Mouse (Mus musculus) midbrain, embryonic 12.5 days (tissue): ENCODE data around the gene Mipol1. TPM values are rescaled to one million over a fixed set of nuclear protein-coding genes. Genes with fewer than 3 reads are reported as not detected.
A peak's percentile ranks its signal among the peaks of the same experiment; 100 is the strongest.

ENCODE experiments used
- ATAC-seq: fragments of 200-750 bp; cut with Nextera tagmentation; 2 replicates; pipeline ENCODE4 v1.8.0; 2017; ENCODE audit warnings: low read depth, moderate TSS enrichment, moderate library complexity; ENCODE audit not compliant: low FRiP score
- H3K27ac ChIP-seq: fragments of 300-500 bp; sonication (generic); replicated peaks from 2 replicates; pipeline ENCODE4 v1.5.1; 2016; ENCODE audit warnings: mild to moderate bottlenecking
- H3K27me3 ChIP-seq: fragments of 300-500 bp; sonication (generic); 2 replicates; pipeline ENCODE4 v1.6.1; 2016; ENCODE audit warnings: mild to moderate bottlenecking
- H3K36me3 ChIP-seq: fragments of 300-500 bp; sonication (generic); 2 replicates; pipeline ENCODE4 v1.6.1; 2016
- H3K4me1 ChIP-seq: fragments of 300-500 bp; sonication (generic); 2 replicates; pipeline ENCODE4 v1.6.1; 2016
- H3K4me2 ChIP-seq: fragments of 300-500 bp; sonication (generic); replicated peaks from 2 replicates; pipeline ENCODE4 v1.6.1; 2016; ENCODE audit warnings: mild to moderate bottlenecking, moderate library complexity
- H3K4me3 ChIP-seq: fragments of 300-500 bp; sonication (generic); 2 replicates; pipeline ENCODE4 v1.5.1; 2016; ENCODE audit warnings: mild to moderate bottlenecking
- H3K9ac ChIP-seq: fragments of 300-500 bp; sonication (generic); replicated peaks from 2 replicates; pipeline ENCODE4 v1.6.1; 2016; ENCODE audit warnings: mild to moderate bottlenecking, moderate library complexity
- H3K9me3 ChIP-seq: fragments of 300-500 bp; sonication (generic); 2 replicates; pipeline ENCODE4 v1.6.1; 2016; ENCODE audit warnings: mild to moderate bottlenecking
- WGBS: fragments of 180-500 bp; shearing (Covaris S2); methylation state at CpG from one replicate; pipeline ENCODE4 v1.1.7; 2016; 5-methylcytosine and 5-hydroxymethylcytosine counted together
- polyA plus RNA-seq: library from polyadenylated mRNA; unstranded; fragments of >200 nt; fragmentation: Nextera tagmentation; extraction: Ambion mirVana; gene quantifications from 2 replicates; pipeline ENCODE4 v1.2.1, GENCODE M21; 2016

The Mipol1 gene
- polyA plus RNA-seq, 1 experiment from 2014 or later: 7.9 TPM

- peak overlapping the region; percentile 9; the same call in 1 of the 2 replicates for H3K4me2 ChIP-seq
- 3% methylated on average over 11 of the region's 11 CpGs for WGBS
- H3K27me3 ChIP-seq: peaks cover 82% of the 10 kb centered on the region
- ATAC-seq: no peak
- no peak overlapping the region for H3K4me3 ChIP-seq
- H3K36me3 ChIP-seq: no peaks in the 10 kb centered on the region
- H3K27ac ChIP-seq: no peak overlapping the region
- H3K9ac ChIP-seq: no peak overlapping the region
- no peaks in the 10 kb centered on the region for H3K9me3 ChIP-seq
- H3K4me1 ChIP-seq: peaks cover 27% of the 10 kb centered on the region
Observed at GRCm38 (mm10) chr12:57536909-57537670, 306.9 kb downstream of the Mipol1 start.

GRCm38 (mm10) chr12:57537791-57538587 is 307.8 kb downstream of the Mipol1 start:
- ATAC-seq: no peak
- Histone ChIP-seq H3K4me3 (peak overlapping the region; percentile 33), H3K27ac (peak overlapping the region; percentile 78; the same call in 1 of the 2 replicates), H3K36me3 (no peaks in the 10 kb centered on the region), H3K9me3 (no peaks in the 10 kb centered on the region), H3K4me1 (peaks cover 33% of the 10 kb centered on the region), H3K27me3 (peaks cover 82% of the 10 kb centered on the region), H3K9ac (peak overlapping the region; percentile 31), H3K4me2 (peak overlapping the region; percentile 51)
- WGBS: 1% methylated on average over 21 of the region's 21 CpGs

GRCm38 (mm10) chr12:57538588-57539550 is 308.6 kb downstream of the Mipol1 start:
- Histone ChIP-seq H3K36me3 (no peaks in the 10 kb centered on the region), H3K27ac (peak overlapping the region; percentile 78), H3K4me2 (peak overlapping the region; percentile 51), H3K27me3 (peaks cover 81% of the 10 kb centered on the region), H3K9ac (peak overlapping the region; percentile 31), H3K4me3 (peak overlapping the region; percentile 33), H3K4me1 (peaks cover 36% of the 10 kb centered on the region), H3K9me3 (no peaks in the 10 kb centered on the region)
- ATAC-seq: peak; percentile 24; the same call in 1 of the 2 replicates
- under 1% methylated on average over 61 of the region's 63 CpGs for WGBS

GRCm38 (mm10) chr12:57539551-57539985 is 309.3 kb downstream of the Mipol1 start:
- WGBS: 1% methylated on average over 10 of the region's 10 CpGs
- peak overlapping the region; percentile 78 for H3K27ac ChIP-seq
- no peak for ATAC-seq
- peaks cover 79% of the 10 kb centered on the region for H3K27me3 ChIP-seq
- no peaks in the 10 kb centered on the region for H3K9me3 ChIP-seq
- H3K9ac ChIP-seq: peak overlapping the region; percentile 31; the same call in 1 of the 2 replicates
- peaks cover 32% of the 10 kb centered on the region for H3K4me1 ChIP-seq
- peak overlapping the region; percentile 33 for H3K4me3 ChIP-seq
- H3K4me2 ChIP-seq: peak overlapping the region; percentile 51
- H3K36me3 ChIP-seq: no peaks in the 10 kb centered on the region

DNA sequence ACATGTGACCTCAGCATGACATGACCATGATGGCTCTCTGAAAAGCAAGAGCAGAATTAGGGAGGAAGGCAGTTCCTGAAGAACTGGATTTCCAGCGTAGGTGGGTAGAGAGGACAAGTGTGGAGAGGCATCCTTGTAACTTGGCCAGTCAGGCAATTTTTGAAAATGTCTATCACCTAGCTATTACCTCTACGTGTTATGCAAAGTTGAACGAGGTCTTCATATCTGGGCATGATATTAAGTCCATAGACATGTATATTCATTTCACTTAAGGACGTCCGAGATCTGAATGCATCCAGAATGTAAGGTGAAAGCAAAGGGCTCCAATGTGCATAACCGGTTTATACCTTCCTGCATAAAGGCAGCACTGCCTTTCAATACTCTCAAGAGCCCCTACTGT is 310.9 kb downstream of the Mipol1 start:
- H3K4me2 ChIP-seq: peak overlapping the region; percentile 45
- H3K9me3 ChIP-seq: no peaks in the 10 kb centered on the region
- H3K4me1 ChIP-seq: peaks cover 30% of the 10 kb centered on the region
- no peak for ATAC-seq
- peak overlapping the region; percentile 15 for H3K4me3 ChIP-seq
- WGBS: 9% methylated on average over 6 of the region's 6 CpGs
- H3K27me3 ChIP-seq: peaks cover 79% of the 10 kb centered on the region
- H3K36me3 ChIP-seq: no peaks in the 10 kb centered on the region
- H3K27ac ChIP-seq: 0 out of 2 replicates have a peak overlapping the region, but pooled peaks have one; percentile 25
- H3K9ac ChIP-seq: no peak overlapping the region

DNA sequence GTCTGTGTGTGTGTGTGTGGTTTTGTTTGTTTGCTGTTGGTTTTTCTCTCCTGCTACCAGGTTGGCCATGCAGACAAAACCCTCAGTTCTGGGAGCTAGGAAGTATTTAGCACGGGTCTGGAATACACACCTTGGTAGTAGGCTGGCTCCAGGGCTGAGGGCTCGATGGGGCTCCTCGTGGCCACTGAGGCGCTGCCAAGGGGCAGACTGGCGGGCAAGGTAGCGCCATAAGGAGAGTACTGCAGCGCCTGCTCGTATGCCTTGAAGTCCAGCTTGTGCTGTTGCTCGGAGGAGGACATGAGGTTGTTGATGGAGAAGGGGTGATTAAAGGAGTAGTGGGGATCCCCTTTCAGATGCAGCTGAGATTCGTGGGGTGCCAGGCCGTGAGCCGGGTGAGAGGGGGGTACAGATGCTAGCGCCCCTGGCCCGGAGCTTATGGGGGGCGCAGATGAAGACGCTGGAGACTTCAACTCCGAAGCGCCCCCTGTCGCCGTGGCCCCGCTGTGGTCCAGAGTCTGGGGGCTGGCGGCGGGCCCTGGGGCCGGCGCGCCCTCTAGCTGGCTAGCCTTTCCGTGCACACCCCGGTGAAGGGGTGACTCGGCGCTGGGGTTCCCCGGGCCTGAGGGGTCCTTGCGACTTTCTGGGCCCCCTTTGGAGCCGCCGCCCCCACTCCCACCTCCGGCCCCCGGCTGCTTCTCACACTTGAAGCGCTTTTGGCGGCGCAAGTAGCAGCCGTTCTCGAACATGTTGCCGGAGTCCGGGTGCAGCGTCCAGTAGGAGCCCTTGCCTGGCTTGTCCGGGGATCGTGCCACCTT is 311.9 kb downstream of the Mipol1 start:
- Histone ChIP-seq H3K4me3 (peak overlapping the region; percentile 34), H3K4me1 (peaks cover 35% of the 10 kb centered on the region), H3K4me2 (peak overlapping the region; percentile 45), H3K36me3 (no peaks in the 10 kb centered on the region), H3K27me3 (peaks cover 79% of the 10 kb centered on the region), H3K27ac (peak overlapping the region; percentile 61; the same call in 1 of the 2 replicates), H3K9me3 (no peaks in the 10 kb centered on the region), H3K9ac (peak overlapping the region; percentile 49; the same call in 1 of the 2 replicates)
- 1% methylated on average over 46 of the region's 46 CpGs for WGBS
- peak; percentile 31 for ATAC-seq

- WGBS: under 1% methylated on average over 62 of the region's 63 CpGs
- Histone ChIP-seq H3K9ac (peak overlapping the region; percentile 49), H3K4me3 (peak overlapping the region; percentile 34), H3K36me3 (no peaks in the 10 kb centered on the region), H3K27ac (peak overlapping the region; percentile 61), H3K9me3 (no peaks in the 10 kb centered on the region), H3K4me1 (peaks cover 35% of the 10 kb centered on the region), H3K27me3 (peaks cover 85% of the 10 kb centered on the region), H3K4me2 (peak overlapping the region; percentile 45)
- no peak for ATAC-seq
Observed at GRCm38 (mm10) chr12:57542746-57543626, 312.8 kb downstream of the Mipol1 start.

DNA sequence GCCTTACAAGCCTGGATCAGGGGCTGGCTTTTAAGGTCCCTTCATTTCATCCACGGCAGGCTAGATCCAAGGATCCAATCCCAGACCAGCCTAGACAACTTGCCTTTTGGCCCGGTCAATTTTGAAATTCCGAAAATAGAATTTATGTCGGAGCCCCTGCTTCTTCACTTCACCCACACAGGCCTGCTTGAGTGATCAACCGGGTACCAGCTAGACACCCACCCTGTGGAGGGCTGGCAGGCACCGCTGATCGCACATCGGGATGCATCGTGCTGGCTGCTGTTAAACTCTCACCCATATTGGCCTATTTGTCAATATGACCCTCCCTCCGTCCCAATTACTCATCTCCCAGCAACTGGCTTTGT is 313.4 kb downstream of the Mipol1 start:
- H3K9me3 ChIP-seq: no peaks in the 10 kb centered on the region
- no peaks in the 10 kb centered on the region for H3K36me3 ChIP-seq
- WGBS: 3% methylated on average over 10 of the region's 10 CpGs
- H3K9ac ChIP-seq: peak overlapping the region; percentile 49; the same call in 1 of the 2 replicates
- H3K4me1 ChIP-seq: peaks cover 31% of the 10 kb centered on the region
- H3K4me2 ChIP-seq: peak overlapping the region; percentile 45
- H3K27ac ChIP-seq: peak overlapping the region; percentile 61; the same call in 1 of the 2 replicates
- no peak for ATAC-seq
- H3K27me3 ChIP-seq: peaks cover 88% of the 10 kb centered on the region
- H3K4me3 ChIP-seq: peak overlapping the region; percentile 34

GRCm38 (mm10) chr12:57544641-57545370 is 314.6 kb downstream of the Mipol1 start:
- H3K27me3 ChIP-seq: peaks cover 88% of the 10 kb centered on the region
- peak overlapping the region; percentile 79 for H3K4me2 ChIP-seq
- no peaks in the 10 kb centered on the region for H3K9me3 ChIP-seq
- peak overlapping the region; percentile 76 for H3K9ac ChIP-seq
- peaks cover 30% of the 10 kb centered on the region for H3K4me1 ChIP-seq
- 1% methylated on average over 31 of the region's 31 CpGs for WGBS
- no peak; the same call in 1 of the 2 replicates for ATAC-seq
- H3K4me3 ChIP-seq: peak overlapping the region; percentile 52
- H3K36me3 ChIP-seq: no peaks in the 10 kb centered on the region
- H3K27ac ChIP-seq: peak overlapping the region; percentile 77
